Mouse (Mus musculus) spleen, embryonic (tissue): ENCODE results near the gene Zfp933.
"Not testable (repeated sequence)": the region's sequence is repeated elsewhere in the genome, so short reads cannot be mapped to it uniquely, and the experiment has no call there.

Experiments used
- CTCF ChIA-PET: fragments of 350-600 bp; sonication (Branson Sonifier 250); formaldehyde crosslinking; loops from one replicate; lab custom pipeline; 2022; lab: Charles Lee

The Zfp933 gene

GRCm38 (mm10) chr4:147847614-147848583 is at the start of gene Zfp933:
Gene Zfp933 (minus strand): TSS chr4:147848366.
- CTCF ChIA-PET = no interaction called here

GRCm38 (mm10) chr4:147897348-147897747 is 49.2 kb upstream of the Zfp933 start:
- CTCF ChIA-PET = no interaction called here

DNA sequence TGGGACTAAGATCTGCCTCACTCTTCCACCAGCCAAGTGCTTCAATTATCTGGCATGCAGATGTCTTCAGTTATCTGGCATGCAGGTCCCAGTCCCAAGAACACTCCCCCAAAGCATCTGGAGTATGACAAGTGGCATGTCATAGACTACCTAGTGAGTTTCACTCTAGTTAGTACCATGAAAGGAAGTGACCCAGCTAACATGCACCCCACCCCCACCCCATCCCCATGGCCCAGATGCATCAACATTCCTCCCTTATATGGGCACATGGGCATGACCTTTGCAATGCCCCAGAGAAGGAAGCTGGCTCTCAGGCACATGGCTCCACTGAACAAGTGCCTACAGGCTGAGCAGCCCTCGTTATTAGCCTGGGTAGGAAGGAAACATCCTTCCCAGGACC is 48.2 kb upstream of the Zfp933 start:
- CTCF ChIA-PET = no interaction called here

- CTCF ChIA-PET = no interaction called here
Observed at GRCm38 (mm10) chr4:147895815-147896330, 47.7 kb upstream of the Zfp933 start.

- CTCF ChIA-PET = no interaction called here
Observed at GRCm38 (mm10) chr4:147890341-147890740, 42.2 kb upstream of the Zfp933 start.

GRCm38 (mm10) chr4:147888237-147888636 is 40.1 kb upstream of the Zfp933 start:
- CTCF ChIA-PET = no interaction called here

DNA sequence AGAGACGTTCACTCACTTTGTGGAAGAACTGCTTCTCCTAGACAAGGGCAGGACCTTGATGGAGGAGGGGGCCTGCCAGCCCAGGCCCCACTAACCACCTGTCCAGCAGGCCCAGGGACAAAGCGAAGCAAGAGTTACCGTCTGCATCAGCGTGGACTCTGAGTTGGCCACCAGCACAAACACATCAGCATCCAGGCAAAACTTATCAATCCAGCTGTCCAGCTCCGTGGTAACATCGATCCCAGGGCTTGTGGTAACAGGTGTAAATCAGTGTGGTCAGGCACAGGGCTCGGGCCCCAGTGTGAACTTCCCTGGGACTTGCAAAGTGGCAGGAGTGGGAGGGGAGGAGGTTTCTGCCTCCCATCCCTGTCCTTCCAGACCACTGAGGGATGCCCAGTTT is 39.1 kb upstream of the Zfp933 start:
- CTCF ChIA-PET = no interaction called here

- CTCF ChIA-PET = interaction anchor here (0.7 kb wide), 1 partner anchor 15 kb away, joined by 3 read pairs; no protein-coding TSS in a partner anchor
Observed at GRCm38 (mm10) chr4:147886158-147886557, 38.0 kb upstream of the Zfp933 start.

GRCm38 (mm10) chr4:147884138-147884537 is 36.0 kb upstream of the Zfp933 start:
- CTCF ChIA-PET = interaction anchor here (0.7 kb wide), 1 partner anchor 285 kb away, joined by 4 read pairs; no protein-coding TSS in a partner anchor

DNA sequence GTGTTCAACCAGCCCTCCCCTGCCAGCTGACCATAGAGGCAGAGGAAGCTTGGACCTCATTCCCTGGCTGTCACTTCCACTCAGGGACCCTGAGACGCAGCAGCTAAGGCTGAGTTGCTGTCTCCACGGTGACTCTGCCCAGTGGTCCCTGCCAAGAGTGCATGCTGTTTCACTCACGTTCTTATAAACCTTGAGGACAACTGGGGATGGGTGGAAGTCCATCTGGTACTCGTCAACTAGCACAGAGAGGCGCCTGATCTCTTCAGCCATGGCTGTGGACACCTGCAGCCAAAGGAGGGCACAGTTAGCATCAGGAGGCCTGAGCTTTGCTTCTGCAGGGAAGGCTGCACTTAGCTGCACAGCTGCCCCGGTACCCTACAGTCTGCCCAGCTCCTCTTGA is 34.9 kb upstream of the Zfp933 start:
- CTCF ChIA-PET = no interaction called here

- CTCF ChIA-PET = no interaction called here
Observed at GRCm38 (mm10) chr4:147881792-147882191, 33.6 kb upstream of the Zfp933 start.

GRCm38 (mm10) chr4:147879865-147880264 is 31.7 kb upstream of the Zfp933 start:
- CTCF ChIA-PET = no interaction called here

DNA sequence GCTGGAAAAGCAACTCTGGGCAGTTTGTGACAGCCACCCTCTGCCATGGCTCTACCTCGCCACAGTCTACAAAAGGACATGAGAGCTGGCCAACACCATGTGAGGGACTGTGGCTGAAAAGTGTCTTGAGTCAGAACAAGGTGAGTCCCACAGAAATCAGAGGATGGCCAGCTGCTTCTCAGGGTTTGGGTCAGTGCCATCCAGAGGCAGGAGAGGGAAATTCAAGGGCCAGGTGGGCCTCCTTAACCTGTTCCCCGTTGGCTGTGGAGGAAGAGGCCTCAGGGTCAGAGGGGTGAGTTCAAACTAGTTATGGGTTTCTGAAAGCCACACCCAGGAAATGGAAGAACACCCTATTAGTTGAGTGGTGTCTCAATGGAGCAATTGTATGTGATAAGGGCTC is 31.3 kb upstream of the Zfp933 start:
- CTCF ChIA-PET = no interaction called here

GRCm38 (mm10) chr4:147878537-147878936 is 30.4 kb upstream of the Zfp933 start:
- CTCF ChIA-PET = interaction anchor here (0.6 kb wide), 1 partner anchor 27 kb away, joined by 3 read pairs; no protein-coding TSS in a partner anchor

DNA sequence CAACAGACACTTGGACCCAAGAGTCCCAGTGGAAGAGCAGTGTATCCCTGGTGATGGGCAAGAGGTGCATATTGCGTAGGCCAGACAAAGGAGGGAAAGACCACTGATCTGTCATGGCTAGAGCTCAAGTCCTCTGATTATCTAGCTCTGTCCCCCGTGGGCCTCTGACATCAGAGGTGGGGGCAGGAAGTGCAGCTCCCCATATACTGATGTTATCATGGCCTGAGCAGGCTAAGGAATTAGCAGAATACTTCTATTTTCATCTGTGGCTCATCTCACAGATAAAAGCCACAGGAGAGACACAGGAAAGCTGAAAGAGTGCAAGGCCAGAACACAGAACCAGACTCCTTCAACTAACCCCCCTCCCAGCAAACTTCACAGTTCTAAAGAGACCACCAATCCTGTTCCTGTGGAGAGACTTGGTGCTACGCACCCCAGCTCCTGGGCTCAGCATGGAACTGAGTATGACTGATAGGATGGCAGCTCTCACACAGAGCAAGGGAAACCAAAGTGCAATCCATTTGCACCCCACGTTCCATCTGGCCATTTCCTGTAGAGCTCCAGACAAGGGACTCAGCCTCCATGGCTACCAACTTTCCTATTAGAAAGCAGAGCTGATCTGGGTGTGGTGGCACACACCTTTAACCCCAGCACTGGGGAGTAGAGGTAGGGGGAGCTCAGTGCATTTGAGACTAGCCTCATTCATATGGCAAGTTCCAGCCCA is 27.8 kb upstream of the Zfp933 start:
- CTCF ChIA-PET = no interaction called here

DNA sequence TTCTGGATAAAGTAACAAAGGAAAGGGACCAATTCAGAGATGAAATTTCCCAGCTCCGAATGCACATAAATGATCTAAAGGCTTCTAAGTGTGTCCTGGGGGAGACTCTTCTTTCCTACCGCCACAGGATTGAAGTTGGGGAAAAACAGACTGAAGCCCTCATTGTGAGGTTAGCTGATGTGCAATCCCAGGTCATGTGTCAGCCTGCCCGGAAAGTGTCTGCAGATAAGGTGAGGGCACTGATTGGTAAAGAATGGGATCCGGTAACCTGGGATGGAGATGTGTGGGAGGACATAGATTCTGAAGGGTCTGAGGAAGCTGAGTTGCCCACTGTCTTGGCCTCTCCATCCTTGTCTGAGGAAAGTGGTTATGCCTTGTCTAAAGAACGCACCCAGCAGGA is 21.1 kb upstream of the Zfp933 start:
- CTCF ChIA-PET = no interaction called here

DNA sequence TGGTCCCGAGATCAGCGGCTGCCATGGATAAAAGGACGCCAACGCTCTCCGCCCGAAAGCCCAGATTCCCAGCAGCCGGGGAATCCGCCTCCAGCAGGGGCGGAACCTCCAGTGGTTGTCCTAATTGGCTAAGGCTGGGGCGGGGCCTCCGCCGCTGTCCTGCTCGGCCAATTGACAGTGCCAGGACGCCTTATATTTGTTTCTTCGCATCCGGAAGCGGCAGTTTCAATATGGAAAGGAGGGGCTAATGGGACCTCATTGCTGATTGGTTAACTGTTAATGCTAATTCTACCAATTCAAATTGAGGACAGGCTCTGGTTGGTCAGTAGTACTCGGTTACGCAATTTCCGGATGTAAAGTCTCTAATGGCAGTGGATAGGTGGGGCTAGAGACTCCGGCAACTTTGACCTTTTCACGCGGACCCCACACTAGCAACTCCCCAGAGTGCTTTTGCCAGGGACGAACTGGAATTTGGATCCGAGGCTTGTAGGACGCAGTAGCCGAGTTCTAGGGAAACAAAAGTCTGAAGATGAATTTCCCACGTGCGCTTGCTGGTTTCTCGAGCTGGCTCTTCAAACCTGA is 20.4 kb upstream of the Zfp933 start, which contains the start of the genes Miip and Fv1:
Gene Miip, minus strand, starts transcription at position 367 of the 582 bp plus-strand sequence.
Gene Fv1, plus strand, starts transcription at position 530 of the 582 bp plus-strand sequence.
- CTCF ChIA-PET = no interaction called here

DNA sequence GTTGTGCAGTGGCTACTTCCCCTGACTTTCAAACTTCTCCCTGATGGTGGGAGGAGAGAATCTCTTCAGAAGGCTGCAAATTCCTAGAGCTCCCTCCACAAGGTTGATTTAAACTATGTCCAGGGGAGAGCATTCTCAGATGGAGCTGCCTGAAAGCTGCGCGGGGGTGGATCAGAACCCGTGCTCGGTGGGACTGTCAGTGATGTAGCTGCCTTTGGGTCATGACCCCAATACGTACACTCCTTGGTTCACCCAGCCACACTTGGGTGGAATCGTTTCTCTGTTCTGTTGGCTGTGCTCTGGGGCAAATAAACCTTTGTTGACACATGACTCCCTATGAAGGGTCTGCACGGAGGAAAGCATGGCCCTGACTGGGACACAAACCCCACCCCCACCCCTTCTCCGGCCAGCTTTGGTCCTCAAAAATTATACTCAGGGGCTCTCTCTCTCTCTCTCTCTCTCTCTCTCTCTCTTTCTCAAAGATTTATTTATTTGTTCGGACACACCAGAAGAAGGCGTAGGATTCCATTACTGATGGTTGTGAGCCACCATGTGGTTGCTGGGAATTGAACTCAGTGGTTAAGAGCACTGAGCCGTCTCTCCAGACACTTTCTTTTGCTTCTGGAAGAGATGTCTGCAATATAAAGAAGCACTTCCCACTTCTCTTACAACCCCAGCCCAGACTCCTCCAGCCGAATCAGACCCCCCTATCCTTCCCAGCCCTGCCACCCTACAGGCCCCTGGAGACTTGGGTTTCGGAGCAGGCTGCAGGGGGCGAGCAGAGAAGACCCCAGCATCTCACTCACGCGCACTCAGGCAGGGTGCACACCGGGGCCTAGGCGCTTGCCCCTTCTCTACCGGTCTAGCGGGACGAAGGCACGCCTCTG is 19.6 kb upstream of the Zfp933 start:
- CTCF ChIA-PET = no interaction called here

- CTCF ChIA-PET = not testable (repeated sequence)
Observed at GRCm38 (mm10) chr4:147866793-147867192, 18.6 kb upstream of the Zfp933 start.

DNA sequence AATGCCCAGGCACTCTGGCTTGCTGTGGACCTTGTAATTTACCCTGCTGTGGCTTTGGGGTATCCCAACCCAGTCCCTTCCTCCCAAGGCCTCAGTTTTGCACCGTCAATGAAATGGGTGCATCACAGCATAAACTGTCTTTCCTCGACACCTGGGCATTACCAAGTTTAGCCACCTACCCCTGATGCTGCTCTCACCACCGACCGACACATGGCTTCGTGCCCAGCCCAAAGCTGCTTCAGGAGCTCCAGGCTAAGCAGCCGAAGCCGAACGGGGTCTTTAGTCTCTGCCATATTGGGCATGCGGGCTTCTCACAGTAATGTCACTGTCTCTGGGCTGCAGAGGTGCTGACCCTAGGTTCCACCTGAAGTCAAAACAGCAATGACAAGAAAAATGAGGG is 17.9 kb upstream of the Zfp933 start:
- CTCF ChIA-PET = no interaction called here

- CTCF ChIA-PET = no interaction called here
Observed at GRCm38 (mm10) chr4:147865651-147866050, 17.5 kb upstream of the Zfp933 start.
